Mouse (Mus musculus) liver, postnatal 0 days (tissue): ENCODE data around the gene Dna2.
"Not testable (repeated sequence)": the region's sequence is repeated elsewhere in the genome, so short reads cannot be mapped to it uniquely, and the experiment has no call there.

Source experiments
- CTCF ChIP-seq: sonication (generic); IDR thresholded peaks from 2 replicates; pipeline ENCODE4 v1.5.1; 2016; ENCODE audit warnings: antibody characterized with exemption, low read depth
- EP300 ChIP-seq: IDR thresholded peaks from 2 replicates; pipeline ENCODE4 v1.6.1; 2016; ENCODE audit warnings: antibody characterized with exemption, low read depth, mild to moderate bottlenecking

- TF ChIP-seq CTCF, EP300: not testable (repeated sequence)
These were observed 37.9 kb upstream of the Dna2 start, which contains the start of gene Tet1 for GRCm38 (mm10) chr10:62908896-62909295.
